Mouse (Mus musculus) CD4-positive, CD25-positive, alpha-beta regulatory T cell, adult 2 months (primary cell): ENCODE results near the gene Dock7.

Experiments used
- DNase-seq: peaks from one replicate; pipeline ENCODE4 v3.0.0-alpha.2; 2012; ENCODE audit warnings: low read depth, low spot score

Gene Dock7

DNA sequence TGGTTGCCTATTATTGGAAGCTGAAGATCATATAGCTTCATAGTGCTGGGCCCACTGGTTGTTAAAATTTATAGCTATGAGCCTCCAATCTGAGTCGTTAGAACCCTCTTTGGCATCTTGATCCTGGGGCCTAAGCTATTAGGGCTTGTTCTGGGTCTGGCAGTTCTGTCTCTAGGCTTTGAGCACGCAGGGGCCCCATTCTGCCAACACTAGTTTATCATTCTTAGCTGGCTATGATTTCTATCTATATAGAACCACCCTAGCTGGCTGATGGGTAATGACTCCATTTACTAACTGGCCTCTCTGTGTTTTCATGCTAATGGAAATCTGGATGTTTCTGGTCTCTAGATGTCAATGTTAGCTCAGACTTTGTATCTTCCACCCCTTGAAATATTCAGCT lies 203.0 kb downstream of the Dock7 start:
- no peak for DNase-seq

DNA sequence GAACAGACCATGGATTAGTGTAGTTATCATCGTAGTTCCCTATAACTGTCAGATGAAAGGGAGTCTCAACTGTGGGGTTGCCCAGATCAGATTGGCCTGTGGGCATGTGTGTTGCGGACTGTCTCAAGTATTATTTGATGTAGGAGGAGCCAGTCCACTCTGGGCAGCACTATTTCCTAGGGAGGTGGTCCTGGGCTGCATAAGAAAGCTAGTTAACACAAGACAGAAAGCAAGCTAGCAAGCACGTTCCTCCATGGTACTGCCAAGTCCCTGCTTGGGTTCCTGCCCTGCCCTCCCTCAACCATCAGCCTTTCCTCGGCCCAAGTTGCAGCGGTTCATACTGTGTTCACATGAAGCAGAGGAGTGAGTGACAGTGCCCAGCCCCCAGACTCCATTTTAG lies 210.5 kb downstream of the Dock7 start:
- DNase-seq: no peak

DNA sequence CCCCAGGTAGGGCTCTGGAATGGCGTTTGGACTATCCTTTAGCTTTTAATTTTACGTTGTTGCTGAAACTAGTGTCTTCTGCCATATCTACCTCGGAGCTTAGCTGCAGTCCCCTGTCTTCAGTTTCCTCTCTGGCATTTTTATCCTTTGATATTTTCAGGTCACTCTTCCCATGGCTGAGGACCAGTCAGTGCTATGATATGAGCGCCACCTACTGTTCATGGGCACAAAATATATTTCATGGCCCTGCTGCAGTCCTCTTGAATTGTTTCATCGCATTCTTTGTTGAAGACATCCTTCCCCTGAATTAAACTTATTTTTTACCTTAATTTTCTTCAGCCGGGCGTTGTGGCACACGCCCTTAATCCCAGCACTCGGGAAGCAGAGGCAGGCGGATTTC lies 233.6 kb downstream of the Dock7 start:
- DNase-seq: peak; percentile 43
